In the genomic region with DNA sequence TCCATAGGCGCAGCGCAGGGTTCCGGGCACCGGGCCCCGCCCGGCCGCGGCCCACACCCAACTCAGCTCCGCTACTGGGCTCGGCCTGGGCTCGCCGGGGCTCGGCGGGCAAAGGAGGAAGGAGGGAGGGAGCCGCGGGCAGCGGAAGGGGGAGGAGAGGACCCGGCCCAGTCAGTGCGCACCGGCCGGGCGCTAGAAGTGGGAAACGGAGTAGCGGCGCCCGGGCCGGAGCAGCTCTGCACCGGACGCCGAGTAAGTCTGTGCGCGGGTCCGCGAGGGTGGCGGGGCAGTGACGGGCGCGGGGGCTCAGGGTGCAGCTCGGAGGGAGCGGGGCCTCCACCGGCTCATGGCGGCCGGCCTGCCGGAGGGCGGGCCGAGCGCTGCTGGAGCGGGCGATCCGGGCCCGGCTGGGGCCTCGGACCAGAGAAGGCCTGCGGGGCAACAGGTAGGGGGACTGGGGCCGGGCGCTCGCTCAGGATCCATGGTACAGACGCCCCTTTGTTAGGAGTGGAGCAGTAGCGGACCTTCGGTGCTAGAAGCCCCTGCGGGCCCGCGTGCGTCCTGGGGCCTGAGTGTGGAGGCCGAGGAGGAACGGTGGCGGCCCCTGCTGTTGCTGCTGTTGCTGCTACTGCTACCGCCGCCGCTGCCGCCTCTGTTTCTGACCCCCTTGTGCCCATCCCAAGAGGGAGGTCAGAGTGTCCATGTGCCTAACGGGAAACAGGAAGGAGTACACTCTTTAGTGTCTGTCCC, we compare ENCODE assay signal across 8 mouse cellular contexts. TPM values are rescaled to one million over a fixed set of nuclear protein-coding genes. Genes with fewer than 3 reads are reported as not detected.
DNase-seq lines count a peak whose midpoint lies in the region; ATAC-seq and TF ChIP-seq lines count a peak whose summit lies in the region.

No protein-coding gene starts in this region.

- intact Hi-C loops in heart, postnatal 14 days (cut with DNase I) = loop anchor here (2.0 kb wide), 1 partner anchor 32 kb away; a partner anchor contains a TSS

- H3K36me3 ChIP-seq in ES-Bruce4 (ENCODE audit: control insufficient read depth, insufficient read depth, low read length, poor library complexity, severe bottlenecking) = peaks cover 2% of the 10 kb centered on the region; the same call in 1 of the 2 replicates
- peaks cover 10% of the 10 kb centered on the region for H3K36me3 ChIP-seq in forebrain, embryonic 13.5 days (ENCODE audit: poor library complexity, severe bottlenecking)
- no peaks in the 10 kb centered on the region for H3K36me3 ChIP-seq in lung, postnatal 0 days (ENCODE audit: insufficient read depth, low read length)

- H3K27me3 ChIP-seq in ES-Bruce4 (ENCODE audit: control insufficient read depth, insufficient read depth, low read length, poor library complexity, severe bottlenecking) = no peaks in the 10 kb centered on the region
- H3K27me3 ChIP-seq in forebrain, embryonic 13.5 days = no peaks in the 10 kb centered on the region
- no peaks in the 10 kb centered on the region for H3K27me3 ChIP-seq in lung, postnatal 0 days (replicated peaks; ENCODE audit: insufficient read depth, low read length)

- peak; percentile 94 for ATAC-seq in forebrain, embryonic 13.5 days
- peak; percentile 89 for ATAC-seq in lung, postnatal 0 days

- TF ChIP-seq CTCF in ES-Bruce4 (IDR thresholded peaks at IDR 0.05; ENCODE audit: low read depth, low read length) = no peak
- peak; percentile 72 for TF ChIP-seq CTCF in lung, postnatal 0 days (IDR thresholded peaks at IDR 0.05)

- TF ChIP-seq EP300 in ES-Bruce4 (IDR thresholded peaks at IDR 0.05; ENCODE audit: insufficient read depth, low read depth, low read length) = no peak
- no peak for TF ChIP-seq EP300 in lung, postnatal 0 days (IDR thresholded peaks at IDR 0.05)

- under 1% methylated on average over 63 of the region's 71 CpGs for WGBS in forebrain, embryonic 13.5 days
- WGBS in lung, postnatal 0 days = 2% methylated on average over 54 of the region's 71 CpGs

- no peaks in the 10 kb centered on the region for H3K4me1 ChIP-seq in ES-Bruce4 (ENCODE audit: control insufficient read depth, insufficient read depth, low read length)
- H3K4me1 ChIP-seq in brown adipose tissue, adult 24 weeks (ENCODE audit: control insufficient read depth, insufficient read depth, insufficient read length, low read length) = peaks cover 9% of the 10 kb centered on the region
- peaks cover 32% of the 10 kb centered on the region for H3K4me1 ChIP-seq in forebrain, embryonic 13.5 days
- peaks cover 16% of the 10 kb centered on the region; the same call in 1 of the 2 replicates for H3K4me1 ChIP-seq in lung, postnatal 0 days (ENCODE audit: insufficient read depth, low read depth, low read length)

- no peak for TF ChIP-seq POLR2A in ES-Bruce4 (IDR thresholded peaks at IDR 0.05; ENCODE audit: insufficient read depth, low read length)

- peak overlapping the region; percentile 22 for H3K27ac ChIP-seq in ES-Bruce4 (ENCODE audit: insufficient read depth, low read length)
- peak overlapping the region; percentile 72 for H3K27ac ChIP-seq in brown adipose tissue, adult 24 weeks (replicated peaks; ENCODE audit: low read depth, low read length)
- H3K27ac ChIP-seq in forebrain, embryonic 13.5 days = peak overlapping the region; percentile 92
- H3K27ac ChIP-seq in lung, postnatal 0 days (ENCODE audit: low read length) = peak overlapping the region; percentile 97

- H3K9me3 ChIP-seq in ES-Bruce4 (replicated peaks; ENCODE audit: control insufficient read depth, insufficient read depth, low read length, poor library complexity, severe bottlenecking) = no peaks in the 10 kb centered on the region
- no peaks in the 10 kb centered on the region for H3K9me3 ChIP-seq in forebrain, embryonic 13.5 days (replicated peaks)
- no peaks in the 10 kb centered on the region for H3K9me3 ChIP-seq in lung, postnatal 0 days (ENCODE audit: low read length)

- H3K4me2 ChIP-seq in forebrain, embryonic 13.5 days = peak overlapping the region; percentile 76
- peak overlapping the region; percentile 72 for H3K4me2 ChIP-seq in lung, postnatal 0 days (replicated peaks; ENCODE audit: low read depth, low read length)

- peak; percentile 95 to 96 for DNase-seq in heart, postnatal 14 days
- DNase-seq in layer of hippocampus, adult 18-20 months (ENCODE audit: low spot score in 2 of 2) = peak; percentile 52 to 63
- peak; percentile 97 for DNase-seq in lung, postnatal 0 days (ENCODE audit: low spot score)
- peak; percentile 87 for DNase-seq in ovary, postnatal 10 days (ENCODE audit: low spot score)
- DNase-seq in thymus, postnatal 0 days (ENCODE audit: low spot score) = peak; percentile 88

- H3K9ac ChIP-seq in ES-Bruce4 (ENCODE audit: low read depth, poor library complexity, severe bottlenecking) = peak overlapping the region; percentile 94
- peak overlapping the region; percentile 96 for H3K9ac ChIP-seq in forebrain, embryonic 13.5 days
- peak overlapping the region; percentile 98 for H3K9ac ChIP-seq in lung, postnatal 0 days (replicated peaks; ENCODE audit: low read depth)

- H3K4me3 ChIP-seq in ES-Bruce4 (ENCODE audit: low read depth, low read length) = peak overlapping the region; percentile 84
- peak overlapping the region; percentile 91 for H3K4me3 ChIP-seq in brown adipose tissue, adult 24 weeks (ENCODE audit: insufficient read depth, low read depth, low read length)
- peak overlapping the region; percentile 89 for H3K4me3 ChIP-seq in forebrain, embryonic 13.5 days
- peak overlapping the region; percentile 95 for H3K4me3 ChIP-seq in lung, postnatal 0 days (ENCODE audit: low read depth, low read length)

RNA-seq across cellular contexts. Expression of a gene that starts 0.7 kb away (rescaled TPM):
- polyA plus RNA-seq in ES-Bruce4 (2011; ENCODE audit: insufficient read depth, insufficient read length, low read depth, missing spikeins) = 99.9 and 103 TPM in 2 replicates
- 178 and 185 TPM in 2 replicates for polyA plus RNA-seq in brown adipose tissue, adult 24 weeks (2012; ENCODE audit: insufficient read depth, insufficient read length, missing spikeins)
- 98.4 and 103 TPM in 2 replicates for polyA plus RNA-seq in forebrain, embryonic 13.5 days (2015; fragmentation: Nextera tagmentation; extraction: Ambion mirVana)
- total RNA-seq in heart, postnatal 14 days (2021) = 10 to 100 TPM; 47.4 to 47.6 TPM
- 10 to 100 TPM; 54.2 to 54.5 TPM for total RNA-seq in layer of hippocampus, adult 18-20 months (2021)
- polyA plus RNA-seq in lung, postnatal 0 days (2015; fragmentation: Nextera tagmentation; extraction: Ambion mirVana) = 291 and 299 TPM in 2 replicates
- polyA plus RNA-seq in thymus, postnatal 0 days (2015; fragmentation: Nextera tagmentation; extraction: Ambion mirVana) = 120 and 126 TPM in 2 replicates

RNA-seq across cellular contexts. Expression of a gene that starts 8.3 kb away (rescaled TPM):
- polyA plus RNA-seq in ES-Bruce4 (2011; ENCODE audit: insufficient read depth, insufficient read length, low read depth, missing spikeins) = 1.9 and 2.0 TPM in 2 replicates
- polyA plus RNA-seq in brown adipose tissue, adult 24 weeks (2012; ENCODE audit: insufficient read depth, insufficient read length, missing spikeins) = 0.63 and 1.5 TPM in 2 replicates
- 0.52 and 1.1 TPM in 2 replicates for polyA plus RNA-seq in forebrain, embryonic 13.5 days (2015; fragmentation: Nextera tagmentation; extraction: Ambion mirVana)
- under 1 TPM; 0.38 to 0.76 TPM for total RNA-seq in heart, postnatal 14 days (2021)
- under 1 TPM; 0.59 to 0.63 TPM for total RNA-seq in layer of hippocampus, adult 18-20 months (2021)
- 1.4 and 1.6 TPM in 2 replicates for polyA plus RNA-seq in lung, postnatal 0 days (2015; fragmentation: Nextera tagmentation; extraction: Ambion mirVana)
- 0.50 and 0.73 TPM in 2 replicates for polyA plus RNA-seq in thymus, postnatal 0 days (2015; fragmentation: Nextera tagmentation; extraction: Ambion mirVana)

RNA-seq across cellular contexts. Expression of a gene that starts 33.4 kb away (rescaled TPM):
- polyA plus RNA-seq in ES-Bruce4 (2011; ENCODE audit: insufficient read depth, insufficient read length, low read depth, missing spikeins) = 42.9 and 43.9 TPM in 2 replicates
- polyA plus RNA-seq in brown adipose tissue, adult 24 weeks (2012; ENCODE audit: insufficient read depth, insufficient read length, missing spikeins) = 11.9 and 16.3 TPM in 2 replicates
- 28.4 and 32.7 TPM in 2 replicates for polyA plus RNA-seq in forebrain, embryonic 13.5 days (2015; fragmentation: Nextera tagmentation; extraction: Ambion mirVana)
- 10 to 100 TPM; 19.8 to 20.4 TPM for total RNA-seq in heart, postnatal 14 days (2021)
- 10 to 100 TPM; 21.0 to 21.1 TPM for total RNA-seq in layer of hippocampus, adult 18-20 months (2021)
- polyA plus RNA-seq in lung, postnatal 0 days (2015; fragmentation: Nextera tagmentation; extraction: Ambion mirVana) = 11.6 and 14.5 TPM in 2 replicates
- 9.0 and 10.1 TPM in 2 replicates for polyA plus RNA-seq in thymus, postnatal 0 days (2015; fragmentation: Nextera tagmentation; extraction: Ambion mirVana)

RNA-seq across cellular contexts. Expression of a gene that starts 34.1 kb away (rescaled TPM):
- polyA plus RNA-seq in ES-Bruce4 (2011; ENCODE audit: insufficient read depth, insufficient read length, low read depth, missing spikeins) = 43.6 and 48.0 TPM in 2 replicates
- polyA plus RNA-seq in brown adipose tissue, adult 24 weeks (2012; ENCODE audit: insufficient read depth, insufficient read length, missing spikeins) = 22.1 and 23.5 TPM in 2 replicates
- 39.6 and 40.0 TPM in 2 replicates for polyA plus RNA-seq in forebrain, embryonic 13.5 days (2015; fragmentation: Nextera tagmentation; extraction: Ambion mirVana)
- total RNA-seq in heart, postnatal 14 days (2021) = 10 to 100 TPM; 22.3 to 25.8 TPM
- total RNA-seq in layer of hippocampus, adult 18-20 months (2021) = 10 to 100 TPM; 19.2 to 21.0 TPM
- polyA plus RNA-seq in lung, postnatal 0 days (2015; fragmentation: Nextera tagmentation; extraction: Ambion mirVana) = 65.8 and 68.0 TPM in 2 replicates
- 20.1 and 22.8 TPM in 2 replicates for polyA plus RNA-seq in thymus, postnatal 0 days (2015; fragmentation: Nextera tagmentation; extraction: Ambion mirVana)

RNA-seq across cellular contexts. Expression of a gene that starts 41.7 kb away (rescaled TPM):
- polyA plus RNA-seq in ES-Bruce4 (2011; ENCODE audit: insufficient read depth, insufficient read length, low read depth, missing spikeins) = 67.9 and 73.3 TPM in 2 replicates
- 6.7 and 7.5 TPM in 2 replicates for polyA plus RNA-seq in brown adipose tissue, adult 24 weeks (2012; ENCODE audit: insufficient read depth, insufficient read length, missing spikeins)
- 45.4 and 51.8 TPM in 2 replicates for polyA plus RNA-seq in forebrain, embryonic 13.5 days (2015; fragmentation: Nextera tagmentation; extraction: Ambion mirVana)
- 10 to 100 TPM; 14.1 to 14.4 TPM for total RNA-seq in heart, postnatal 14 days (2021)
- 10 to 100 TPM; 31.9 to 38.0 TPM for total RNA-seq in layer of hippocampus, adult 18-20 months (2021)
- polyA plus RNA-seq in lung, postnatal 0 days (2015; fragmentation: Nextera tagmentation; extraction: Ambion mirVana) = 11.5 and 13.2 TPM in 2 replicates
- polyA plus RNA-seq in thymus, postnatal 0 days (2015; fragmentation: Nextera tagmentation; extraction: Ambion mirVana) = 22.6 and 23.8 TPM in 2 replicates

Comparison
In these comparisons a context has a peak if more than half of its experiments do, and no peak if none do; other contexts are left out.
1. Peak in every context shown above with its lines: DNase-seq, ATAC-seq, H3K4me3 ChIP-seq and H3K27ac ChIP-seq.
2. H3K27ac ChIP-seq: peak in every context shown above with its lines; median percentile 97 in lung, postnatal 0 days; 92 in forebrain, embryonic 13.5 days; 72 in brown adipose tissue, adult 24 weeks; 22 in ES-Bruce4.